Mouse (Mus musculus) stomach, postnatal 0 days (tissue): ENCODE data around the gene Emc9.

Experiments used
- CTCF ChIP-seq: IDR thresholded peaks from 2 replicates; pipeline ENCODE4 v1.5.1; 2016; ENCODE audit warnings: antibody characterized with exemption, low read depth, mild to moderate bottlenecking, moderate library complexity
- EP300 ChIP-seq: optimal IDR thresholded peaks from 2 replicates; pipeline ENCODE3; 2016; ENCODE audit warnings: antibody characterized with exemption

DNA sequence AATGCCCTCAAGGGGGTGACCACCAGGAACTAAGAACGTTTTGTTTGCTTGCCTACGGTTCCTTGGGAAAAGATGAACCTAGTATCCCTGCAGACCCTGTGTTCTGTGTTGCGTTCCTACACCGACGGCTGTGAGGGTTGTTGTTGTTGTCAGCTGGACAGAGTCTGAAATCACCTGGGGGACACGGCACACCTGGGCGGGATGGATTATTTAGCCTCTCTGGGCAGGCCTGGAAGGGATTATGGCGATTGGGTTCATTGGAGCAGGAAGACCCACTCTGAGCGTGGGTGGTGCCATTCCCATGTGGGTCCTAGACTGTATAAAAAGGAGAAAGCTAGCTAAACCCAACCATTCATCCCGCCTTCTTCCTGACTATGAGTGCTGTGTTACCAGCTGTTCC, 23.2 kb downstream of the Emc9 start:
- TF ChIP-seq CTCF, result no peak
- TF ChIP-seq EP300, result no peak
